Mouse (Mus musculus): ENCODE measurements around the gene Sema4b. TPM values are rescaled to one million over a fixed set of nuclear protein-coding genes. Genes with fewer than 3 reads are reported as not detected.
A peak's percentile ranks its signal among the peaks of the same experiment; 100 is the strongest.

Gene Sema4b
- polyA plus RNA-seq, 1 experiment from 2014 or later: 14.1 TPM

- Histone ChIP-seq H3K4me2 (replicated peaks) (peak overlapping the region; percentile 85), H3K36me3 (peaks cover 33% of the 10 kb centered on the region), H3K4me1 (peaks cover 13% of the 10 kb centered on the region), H3K9me3 (no peaks in the 10 kb centered on the region), H3K4me3 (peak overlapping the region; percentile 89), H3K9ac (peak overlapping the region; percentile 85), H3K27ac (peak overlapping the region; percentile 56; the same call in 1 of the 2 replicates), H3K27me3 (peaks cover 28% of the 10 kb centered on the region)
- WGBS: 1% methylated on average over 32 of the region's 32 CpGs
- ATAC-seq (ENCODE audit: low FRiP score, low read depth): peak; percentile 74
These were observed 74.8 kb downstream of the Sema4b start for GRCm38 (mm10) chr7:80261372-80261990.

GRCm38 (mm10) chr7:80264606-80265005, 78.0 kb downstream of the Sema4b start:
- WGBS: 92% methylated on average over 12 of the region's 12 CpGs
- ATAC-seq (ENCODE audit: low FRiP score, low read depth): no peak
- Histone ChIP-seq H3K36me3 (peaks cover 38% of the 10 kb centered on the region), H3K9me3 (no peaks in the 10 kb centered on the region), H3K27me3 (peaks cover 5% of the 10 kb centered on the region), H3K4me1 (peaks cover 20% of the 10 kb centered on the region), H3K4me3 (no peak overlapping the region), H3K9ac (no peak overlapping the region), H3K27ac (no peak overlapping the region), H3K4me2 (replicated peaks) (no peak overlapping the region)

- Histone ChIP-seq H3K27ac (no peak overlapping the region), H3K27me3 (no peaks in the 10 kb centered on the region), H3K9me3 (no peaks in the 10 kb centered on the region), H3K4me3 (no peak overlapping the region), H3K4me1 (peaks cover 20% of the 10 kb centered on the region), H3K9ac (no peak overlapping the region), H3K4me2 (replicated peaks) (no peak overlapping the region), H3K36me3 (peaks cover 43% of the 10 kb centered on the region)
- ATAC-seq (ENCODE audit: low FRiP score, low read depth): no peak
- WGBS: 73% methylated on average over 1 of the region's 1 CpGs
These were observed 81.1 kb downstream of the Sema4b start for GRCm38 (mm10) chr7:80267764-80268163.

- WGBS: 6% methylated on average over 21 of the region's 21 CpGs
- Histone ChIP-seq H3K27me3 (no peaks in the 10 kb centered on the region), H3K9me3 (peaks cover 5% of the 10 kb centered on the region; the same call in 1 of the 2 replicates), H3K36me3 (peaks cover 47% of the 10 kb centered on the region), H3K4me2 (replicated peaks) (peak within 1 kb of the TSS; percentile 96), H3K9ac (peak within 1 kb of the TSS; percentile 84), H3K27ac (peak within 1 kb of the TSS; percentile 74), H3K4me1 (peaks cover 20% of the 10 kb centered on the region), H3K4me3 (peak within 1 kb of the TSS; percentile 91)
- peak; percentile 87 for ATAC-seq (ENCODE audit: low FRiP score, low read depth)
These were observed 82.5 kb downstream of the Sema4b start, which contains the start of gene Vps33b for GRCm38 (mm10) chr7:80268897-80269750. Vps33b (plus strand) TSS chr7:80269649.

- peak overlapping the region; percentile 96 for H3K4me2 ChIP-seq (replicated peaks)
- peak overlapping the region; percentile 84 for H3K9ac ChIP-seq
- peak overlapping the region; percentile 91 for H3K4me3 ChIP-seq
- H3K9me3 ChIP-seq: peaks cover 12% of the 10 kb centered on the region
- no peaks in the 10 kb centered on the region for H3K27me3 ChIP-seq
- peaks cover 47% of the 10 kb centered on the region for H3K36me3 ChIP-seq
- H3K4me1 ChIP-seq: peaks cover 20% of the 10 kb centered on the region
- ATAC-seq (ENCODE audit: low FRiP score, low read depth): no peak; the same call in 1 of the 2 replicates
- WGBS: under 1% methylated on average over 23 of the region's 23 CpGs
- H3K27ac ChIP-seq: peak overlapping the region; percentile 28; the same call in 1 of the 2 replicates
These were observed 83.2 kb downstream of the Sema4b start for GRCm38 (mm10) chr7:80269751-80270255.

GRCm38 (mm10) chr7:80273456-80273855, 86.8 kb downstream of the Sema4b start:
- H3K4me2 ChIP-seq (replicated peaks): no peak overlapping the region
- H3K9ac ChIP-seq: no peak overlapping the region
- H3K36me3 ChIP-seq: peaks cover 60% of the 10 kb centered on the region
- no peak for ATAC-seq (ENCODE audit: low FRiP score, low read depth)
- no peaks in the 10 kb centered on the region for H3K27me3 ChIP-seq
- H3K4me1 ChIP-seq: peaks cover 19% of the 10 kb centered on the region
- H3K9me3 ChIP-seq: peaks cover 17% of the 10 kb centered on the region
- 89% methylated on average over 2 of the region's 2 CpGs for WGBS
- H3K27ac ChIP-seq: no peak overlapping the region
- no peak overlapping the region for H3K4me3 ChIP-seq

Other genes with a start within 250 kb of the Sema4b start
- gene Zfp710, start 162.0 kb upstream of the Sema4b start, polyA plus RNA-seq (2015; fragmentation: Nextera tagmentation; extraction: Ambion mirVana): 15.0 and 15.9 TPM in 2 replicates
- 619 and 631 TPM in 2 replicates for gene Idh2, start 71.4 kb upstream of the Sema4b start, polyA plus RNA-seq (2015; fragmentation: Nextera tagmentation; extraction: Ambion mirVana)
- 61.9 and 70.1 TPM in 2 replicates for gene Cib1, start 46.0 kb downstream of the Sema4b start, polyA plus RNA-seq (2015; fragmentation: Nextera tagmentation; extraction: Ambion mirVana)
- gene Gdpgp1, start 46.0 kb downstream of the Sema4b start, polyA plus RNA-seq (2015; fragmentation: Nextera tagmentation; extraction: Ambion mirVana): 3.5 TPM in 2 replicates
- 1.3 and 1.5 TPM in 2 replicates for gene Ttll13, start 59.5 kb downstream of the Sema4b start, polyA plus RNA-seq (2015; fragmentation: Nextera tagmentation; extraction: Ambion mirVana)
- 49.3 and 50.8 TPM in 2 replicates for gene Ngrn, start 74.4 kb downstream of the Sema4b start, polyA plus RNA-seq (2015; fragmentation: Nextera tagmentation; extraction: Ambion mirVana)
- gene Vps33b, start 82.8 kb downstream of the Sema4b start, polyA plus RNA-seq (2015; fragmentation: Nextera tagmentation; extraction: Ambion mirVana): 12.1 and 13.1 TPM in 2 replicates
- gene Prc1, start 107.6 kb downstream of the Sema4b start, polyA plus RNA-seq (2015; fragmentation: Nextera tagmentation; extraction: Ambion mirVana): 109 and 123 TPM in 2 replicates
- gene Rccd1, start 137.6 kb downstream of the Sema4b start, polyA plus RNA-seq (2015; fragmentation: Nextera tagmentation; extraction: Ambion mirVana): 12.3 and 12.4 TPM in 2 replicates
- gene Unc45a, start 154.2 kb downstream of the Sema4b start, polyA plus RNA-seq (2015; fragmentation: Nextera tagmentation; extraction: Ambion mirVana): 49.7 and 50.4 TPM in 2 replicates
- gene Hddc3, start 156.3 kb downstream of the Sema4b start, polyA plus RNA-seq (2015; fragmentation: Nextera tagmentation; extraction: Ambion mirVana): 21.5 and 23.5 TPM in 2 replicates
- gene Man2a2, start 184.5 kb downstream of the Sema4b start, polyA plus RNA-seq (2015; fragmentation: Nextera tagmentation; extraction: Ambion mirVana): 22.0 and 24.4 TPM in 2 replicates
- 11.5 and 14.3 TPM in 2 replicates for gene Fes, start 201.1 kb downstream of the Sema4b start, polyA plus RNA-seq (2015; fragmentation: Nextera tagmentation; extraction: Ambion mirVana)
- gene Furin, start 218.6 kb downstream of the Sema4b start, polyA plus RNA-seq (2015; fragmentation: Nextera tagmentation; extraction: Ambion mirVana): 12.0 and 12.5 TPM in 2 replicates